Comparison of ENCODE assay signal across 20 mouse cellular contexts in the genomic region with DNA sequence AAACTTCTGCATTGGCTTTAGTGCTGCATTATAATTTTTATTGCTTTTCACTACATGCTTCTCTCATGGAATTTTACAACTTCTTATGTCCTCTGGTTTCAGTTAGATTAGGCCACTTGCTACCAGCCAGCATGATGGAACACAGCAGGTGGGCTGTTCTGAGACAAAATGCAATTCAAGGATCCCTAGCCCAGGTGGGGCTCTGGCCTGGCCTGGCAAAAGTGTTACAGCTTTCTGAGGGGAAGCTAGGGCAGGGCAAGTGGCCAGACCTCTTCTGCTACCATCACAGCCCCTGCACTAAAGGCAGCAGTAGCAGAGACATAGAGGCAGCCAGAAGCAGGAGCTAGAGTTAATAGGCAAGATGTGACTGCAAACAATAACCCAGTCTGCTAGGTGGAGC.
DNase-seq lines count a peak whose midpoint lies in the region; ATAC-seq lines count a peak whose summit lies in the region.
"Had no signal": no experiment of that assay in that cellular context is flagged by ENCODE, and none has a peak within 500 bp of the region (broad histone marks: within the 10 kb centered on the region; RNA-seq: fewer than 3 reads in every experiment).

No protein-coding gene starts in this region.

- H3K4me3 ChIP-seq in limb, embryonic 13.5 days = no peak overlapping the region
- H3K4me3 ChIP-seq: embryonic facial prominence, embryonic 12.5 days; forebrain, embryonic 15.5 days; heart, embryonic 10.5 days; hindbrain, embryonic 13.5 days had no signal

- ATAC-seq in limb, embryonic 13.5 days (ENCODE audit: low FRiP score, low read depth) = peak; percentile 57
- ATAC-seq: activated CD4-positive, CD25-positive, alpha-beta regulatory T cell, adult 4 months; forebrain, embryonic 15.5 days; hindbrain, postnatal 0 days had no signal

- H3K36me3 ChIP-seq in limb, embryonic 13.5 days = peaks cover 14% of the 10 kb centered on the region

- H3K27me3 ChIP-seq in limb, embryonic 13.5 days = no peaks in the 10 kb centered on the region
- H3K27me3 ChIP-seq: embryonic facial prominence, embryonic 12.5 days; forebrain, embryonic 15.5 days; hindbrain, embryonic 13.5 days had no signal

- H3K27ac ChIP-seq in limb, embryonic 13.5 days = no peak overlapping the region
- H3K27ac ChIP-seq: embryonic facial prominence, embryonic 12.5 days; forebrain, embryonic 15.5 days; heart, embryonic 10.5 days; hindbrain, embryonic 13.5 days; hindbrain, postnatal 0 days had no signal

- H3K9me3 ChIP-seq in limb, embryonic 13.5 days = peaks cover 2% of the 10 kb centered on the region; the same call in 1 of the 2 replicates
- H3K9me3 ChIP-seq: embryonic facial prominence, embryonic 12.5 days; forebrain, embryonic 15.5 days; heart, embryonic 10.5 days; hindbrain, embryonic 13.5 days had no signal

- H3K4me2 ChIP-seq in limb, embryonic 13.5 days (replicated peaks) = no peak overlapping the region
- H3K4me2 ChIP-seq: embryonic facial prominence, embryonic 12.5 days; forebrain, embryonic 15.5 days; hindbrain, embryonic 13.5 days had no signal

- peak; percentile 0 for DNase-seq in cerebellum, adult 11 months
- DNase-seq in cerebellum, adult 8-10 months = no peak
- peak; percentile 4 to 10 for DNase-seq in cerebellum, adult 18-20 months
- peak; percentile 6 to 15 for DNase-seq in cerebellum, postnatal 10 days
- no peak for DNase-seq in embryo, embryonic 9.5 days (ENCODE audit: extremely low spot score)
- DNase-seq in adrenal gland, adult 8-10 months = no peak
- DNase-seq in layer of hippocampus, adult 8-10 months (ENCODE audit: low spot score in 2 of 2) = no peak
- DNase-seq: adrenal gland, postnatal 36 days; embryo, embryonic 11 days; gastrocnemius, postnatal 10 days; heart, adult 18-20 months; heart, postnatal 10 days; kidney, adult 11 months had no signal

- peaks cover 11% of the 10 kb centered on the region for H3K4me1 ChIP-seq in limb, embryonic 13.5 days
- H3K4me1 ChIP-seq: embryonic facial prominence, embryonic 12.5 days; forebrain, embryonic 15.5 days; heart, embryonic 10.5 days; hindbrain, embryonic 13.5 days had no signal

- H3K9ac ChIP-seq in limb, embryonic 13.5 days = no peak overlapping the region
- H3K9ac ChIP-seq: embryonic facial prominence, embryonic 12.5 days; forebrain, embryonic 15.5 days; hindbrain, embryonic 13.5 days had no signal

Comparison
In these comparisons a context has a peak if more than half of its experiments do, and no peak if none do; other contexts are left out.
1. DNase-seq: peak in cerebellum, adult 11 months (single experiment), cerebellum, adult 18-20 months (2 of 2) and cerebellum, postnatal 10 days (2 of 2); none in cerebellum, adult 8-10 months (single experiment), embryo, embryonic 9.5 days (single experiment), adrenal gland, adult 8-10 months (single experiment) and layer of hippocampus, adult 8-10 months (0 of 2).